Mouse (Mus musculus): ENCODE data around the gene Gm9125. TPM values are rescaled to one million over a fixed set of nuclear protein-coding genes. Genes with fewer than 3 reads are reported as not detected.

Gene Gm9125
- polyA plus RNA-seq (2012; rRNA removed; ENCODE audit: low replicate concordance), result not detected in 2 replicates

DNA sequence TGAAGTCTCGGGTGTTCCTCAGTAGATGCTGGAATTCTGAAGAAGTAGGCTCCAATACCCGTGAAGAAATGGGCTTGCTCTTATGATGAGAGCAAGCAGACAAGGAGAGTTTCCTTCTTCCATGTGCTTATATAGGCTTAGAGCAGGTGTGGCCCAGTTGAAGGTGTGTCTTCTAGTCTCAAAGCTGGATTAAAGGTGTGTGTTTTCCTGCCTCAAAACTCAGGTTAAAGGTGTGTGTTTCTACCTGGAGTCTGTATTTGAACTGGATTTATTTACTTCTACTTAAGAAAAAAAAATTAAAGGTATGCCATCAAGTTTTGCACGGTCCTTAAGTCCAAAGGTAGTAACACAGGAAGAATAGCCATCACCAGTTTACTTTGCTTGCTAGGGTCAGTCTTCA lies at the start of gene Gm9125:
TSS of gene Gm9125 (minus strand) at position 101 of the 400 bp plus-strand sequence.

DNA sequence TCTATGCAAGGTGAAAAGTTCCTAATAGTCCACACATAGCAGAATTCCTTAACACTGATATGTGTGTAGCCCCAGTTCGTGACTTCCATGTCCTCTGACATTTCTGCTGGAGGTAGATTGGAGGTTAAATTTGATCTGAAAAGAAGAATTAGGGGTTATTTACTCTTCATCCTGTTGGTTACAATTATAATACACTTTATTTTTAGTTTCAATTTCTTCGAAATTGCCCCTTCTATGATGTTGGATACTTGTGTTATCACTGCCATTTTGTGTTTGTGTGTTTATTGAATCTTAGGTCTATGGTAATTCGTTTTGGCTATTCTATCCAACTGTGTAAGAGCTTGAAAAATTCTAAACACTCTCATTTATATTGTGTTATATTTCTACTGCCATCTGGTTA lies 17.9 kb upstream of the Gm9125 start, which contains the start of gene Gm10697:
TSS of gene Gm10697 (minus strand) at position 101 of the 400 bp plus-strand sequence.

Other genes with a start within 250 kb of the Gm9125 start
- not detected in 2 replicates for gene Tdpoz3, start 228.9 kb downstream of the Gm9125 start, polyA plus RNA-seq (2012; rRNA removed; ENCODE audit: low replicate concordance)
- gene Gm9117, start 111.3 kb downstream of the Gm9125 start, polyA plus RNA-seq (2012; rRNA removed; ENCODE audit: low replicate concordance), result not detected in 2 replicates
- not detected in 2 replicates for gene Tdpoz5, start 93.6 kb downstream of the Gm9125 start, polyA plus RNA-seq (2012; rRNA removed; ENCODE audit: low replicate concordance)
- gene Gm10697, start 17.8 kb upstream of the Gm9125 start, polyA plus RNA-seq (2012; rRNA removed; ENCODE audit: low replicate concordance), result not detected in 2 replicates
- not detected in 2 replicates for gene Gm10696, start 123.3 kb upstream of the Gm9125 start, polyA plus RNA-seq (2012; rRNA removed; ENCODE audit: low replicate concordance)
- not detected in 2 replicates for gene Gm5286, start 141.8 kb upstream of the Gm9125 start, polyA plus RNA-seq (2012; rRNA removed; ENCODE audit: low replicate concordance)
- gene Gm4778, start 209.2 kb upstream of the Gm9125 start, polyA plus RNA-seq (2012; rRNA removed; ENCODE audit: low replicate concordance), result not detected in 2 replicates

Data from subcutaneous adipose tissue, adult 2 months (tissue).